Mouse (Mus musculus): ENCODE data around the gene Eng. TPM values are rescaled to one million over a fixed set of nuclear protein-coding genes. Genes with fewer than 3 reads are reported as not detected.
A peak's percentile ranks its signal among the peaks of the same experiment; 100 is the strongest.

Eng gene
- polyA plus RNA-seq, 1 experiment from 2014 or later, result 59.5 TPM

- H3K9me3 ChIP-seq (ENCODE audit: control insufficient read depth, low read length), result no peaks in the 10 kb centered on the region
- ATAC-seq (replicated peaks; ENCODE audit: low FRiP score, low TSS enrichment, low read depth), result no peak
- H3K4me3 ChIP-seq (ENCODE audit: low read depth, low read length), result no peak overlapping the region
- no peaks in the 10 kb centered on the region for H3K27me3 ChIP-seq (replicated peaks; ENCODE audit: control insufficient read depth, insufficient read depth, low read length)
- peaks cover 13% of the 10 kb centered on the region for H3K4me1 ChIP-seq (replicated peaks; ENCODE audit: control insufficient read depth, insufficient read depth, low read length)
- no peak overlapping the region for H3K4me2 ChIP-seq (ENCODE audit: low read length)
- no peak for DNase-seq (ENCODE audit: low spot score)
- H3K27ac ChIP-seq (ENCODE audit: low read depth), result no peak overlapping the region
- WGBS, result 40% methylated on average over 10 of the region's 10 CpGs
- no peak overlapping the region for H3K9ac ChIP-seq (ENCODE audit: low read length)
- H3K36me3 ChIP-seq (ENCODE audit: control insufficient read depth, insufficient read depth, low read length), result no peaks in the 10 kb centered on the region
Observed at GRCm38 (mm10) chr2:32604631-32605030, 41.8 kb upstream of the Eng start.

GRCm38 (mm10) chr2:32606161-32607142 is 39.9 kb upstream of the Eng start:
- 15% methylated on average over 41 of the region's 55 CpGs for WGBS
- Histone ChIP-seq H3K27me3 (replicated peaks; ENCODE audit: control insufficient read depth, insufficient read depth, low read length) (no peaks in the 10 kb centered on the region), H3K4me2 (ENCODE audit: low read length) (peak overlapping the region; percentile 75), H3K4me1 (replicated peaks; ENCODE audit: control insufficient read depth, insufficient read depth, low read length) (peaks cover 19% of the 10 kb centered on the region), H3K4me3 (ENCODE audit: low read depth, low read length) (peak overlapping the region; percentile 71), H3K27ac (ENCODE audit: low read depth) (peak overlapping the region; percentile 40), H3K9me3 (ENCODE audit: control insufficient read depth, low read length) (no peaks in the 10 kb centered on the region), H3K9ac (ENCODE audit: low read length) (peak overlapping the region; percentile 75), H3K36me3 (ENCODE audit: control insufficient read depth, insufficient read depth, low read length) (no peaks in the 10 kb centered on the region)
- ATAC-seq (replicated peaks; ENCODE audit: low FRiP score, low TSS enrichment, low read depth), result peak; percentile 70
- DNase-seq (ENCODE audit: low spot score), result peak; percentile 89

- WGBS, result 7% methylated on average over 33 of the region's 34 CpGs
- no peaks in the 10 kb centered on the region for H3K27me3 ChIP-seq (replicated peaks; ENCODE audit: control insufficient read depth, insufficient read depth, low read length)
- H3K4me3 ChIP-seq (ENCODE audit: low read depth, low read length), result peak overlapping the region; percentile 71
- peak; percentile 82 for DNase-seq (ENCODE audit: low spot score)
- peak overlapping the region; percentile 75 for H3K4me2 ChIP-seq (ENCODE audit: low read length)
- peak; percentile 17; the same call in 1 of the 2 replicates for ATAC-seq (replicated peaks; ENCODE audit: low FRiP score, low TSS enrichment, low read depth)
- H3K9me3 ChIP-seq (ENCODE audit: control insufficient read depth, low read length), result no peaks in the 10 kb centered on the region
- H3K4me1 ChIP-seq (replicated peaks; ENCODE audit: control insufficient read depth, insufficient read depth, low read length), result peaks cover 19% of the 10 kb centered on the region
- peak overlapping the region; percentile 40 for H3K27ac ChIP-seq (ENCODE audit: low read depth)
- H3K36me3 ChIP-seq (ENCODE audit: control insufficient read depth, insufficient read depth, low read length), result no peaks in the 10 kb centered on the region
- H3K9ac ChIP-seq (ENCODE audit: low read length), result peak overlapping the region; percentile 75
Observed at GRCm38 (mm10) chr2:32607262-32607947, 39.0 kb upstream of the Eng start.

DNA sequence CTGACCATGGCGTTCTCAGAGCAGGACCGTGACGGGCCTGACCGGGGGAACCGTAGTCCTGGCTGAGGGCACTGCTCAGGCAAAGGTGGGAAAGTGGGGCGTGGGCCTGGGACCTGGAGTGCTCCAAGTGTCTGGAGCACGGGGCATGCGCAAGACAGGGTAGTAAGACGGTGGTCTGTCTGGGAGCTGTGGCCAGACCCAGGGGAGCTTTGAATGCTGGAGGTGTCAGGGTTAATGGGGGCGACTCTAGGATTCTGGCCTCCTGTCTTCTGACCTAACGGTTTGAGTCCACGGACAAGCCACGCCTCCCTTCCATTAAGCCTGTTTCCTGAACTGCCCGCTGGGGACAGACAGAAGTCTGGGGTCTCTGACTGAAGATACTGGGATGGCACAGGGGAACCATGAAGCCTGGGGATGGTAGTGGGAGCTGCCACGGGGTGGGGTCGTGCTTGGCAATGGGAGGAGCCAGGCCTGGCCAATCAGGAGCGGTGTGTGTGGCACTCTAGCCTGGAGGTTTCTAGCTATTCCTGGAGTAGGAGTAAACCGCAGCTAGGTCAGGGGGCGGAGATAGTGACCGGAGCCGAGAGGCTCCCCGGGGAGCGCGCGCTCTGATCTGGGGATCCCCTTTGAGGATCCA is 38.1 kb upstream of the Eng start:
- Histone ChIP-seq H3K9ac (ENCODE audit: low read length) (peak overlapping the region; percentile 32; the same call in 1 of the 2 replicates), H3K4me1 (replicated peaks; ENCODE audit: control insufficient read depth, insufficient read depth, low read length) (peaks cover 19% of the 10 kb centered on the region), H3K27me3 (replicated peaks; ENCODE audit: control insufficient read depth, insufficient read depth, low read length) (no peaks in the 10 kb centered on the region), H3K36me3 (ENCODE audit: control insufficient read depth, insufficient read depth, low read length) (no peaks in the 10 kb centered on the region), H3K27ac (ENCODE audit: low read depth) (peak overlapping the region; percentile 43; the same call in 1 of the 2 replicates), H3K9me3 (ENCODE audit: control insufficient read depth, low read length) (no peaks in the 10 kb centered on the region), H3K4me2 (ENCODE audit: low read length) (peak overlapping the region; percentile 75), H3K4me3 (ENCODE audit: low read depth, low read length) (peak overlapping the region; percentile 71)
- 5% methylated on average over 25 of the region's 25 CpGs for WGBS
- DNase-seq (ENCODE audit: low spot score) (peak; percentile 73), ATAC-seq (replicated peaks; ENCODE audit: low FRiP score, low TSS enrichment, low read depth) (peak; percentile 48; the same call in 1 of the 2 replicates)

- Histone ChIP-seq H3K9me3 (ENCODE audit: control insufficient read depth, low read length) (no peaks in the 10 kb centered on the region), H3K9ac (ENCODE audit: low read length) (peak overlapping the region; percentile 32; the same call in 1 of the 2 replicates), H3K4me2 (ENCODE audit: low read length) (peak overlapping the region; percentile 75), H3K27me3 (replicated peaks; ENCODE audit: control insufficient read depth, insufficient read depth, low read length) (no peaks in the 10 kb centered on the region), H3K4me3 (ENCODE audit: low read depth, low read length) (peak overlapping the region; percentile 71), H3K27ac (ENCODE audit: low read depth) (peak overlapping the region; percentile 43; the same call in 1 of the 2 replicates), H3K36me3 (ENCODE audit: control insufficient read depth, insufficient read depth, low read length) (peaks cover 6% of the 10 kb centered on the region; the same call in 1 of the 2 replicates), H3K4me1 (replicated peaks; ENCODE audit: control insufficient read depth, insufficient read depth, low read length) (peaks cover 19% of the 10 kb centered on the region)
- WGBS, result 47% methylated on average over 18 of the region's 18 CpGs
- ATAC-seq (replicated peaks; ENCODE audit: low FRiP score, low TSS enrichment, low read depth), result no peak
- no peak for DNase-seq (ENCODE audit: low spot score)
Observed at GRCm38 (mm10) chr2:32608778-32609435, 37.5 kb upstream of the Eng start.

DNA sequence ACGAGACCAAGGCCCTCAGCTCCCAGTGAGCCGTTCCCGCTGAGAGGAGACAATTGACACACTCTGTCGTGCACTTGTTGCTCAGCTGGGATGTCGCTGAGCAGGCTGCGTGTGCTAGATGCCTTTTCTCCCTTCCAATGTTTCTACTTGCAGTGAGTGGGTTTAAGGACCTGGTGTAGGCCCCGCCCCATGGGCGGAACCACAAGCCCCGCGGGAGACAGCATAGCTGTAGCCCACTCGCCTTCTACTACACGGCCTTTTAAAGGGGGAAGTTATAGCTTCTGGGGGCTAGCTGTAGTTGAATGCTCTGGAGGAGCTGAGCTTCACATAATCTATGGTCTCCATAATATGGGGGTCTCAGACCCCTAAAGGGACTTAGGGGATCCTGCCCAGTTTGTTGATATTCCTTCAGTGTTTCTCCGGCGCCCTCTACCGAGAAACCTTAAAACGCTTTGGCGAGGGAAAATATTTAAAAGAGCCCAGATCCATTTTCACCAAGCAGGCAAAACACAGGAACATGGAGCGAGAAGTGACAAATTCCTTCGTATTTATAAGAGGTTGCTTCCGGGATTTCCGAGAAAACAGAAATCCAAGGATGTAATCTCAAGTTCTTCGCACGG is 35.7 kb upstream of the Eng start:
- DNase-seq (ENCODE audit: low spot score), result peak; percentile 80
- Histone ChIP-seq H3K4me1 (replicated peaks; ENCODE audit: control insufficient read depth, insufficient read depth, low read length) (peaks cover 19% of the 10 kb centered on the region), H3K9me3 (ENCODE audit: control insufficient read depth, low read length) (no peaks in the 10 kb centered on the region), H3K36me3 (ENCODE audit: control insufficient read depth, insufficient read depth, low read length) (peaks cover 20% of the 10 kb centered on the region), H3K9ac (ENCODE audit: low read length) (no peak overlapping the region), H3K27ac (ENCODE audit: low read depth) (no peak overlapping the region), H3K4me2 (ENCODE audit: low read length) (peak overlapping the region; percentile 56), H3K4me3 (ENCODE audit: low read depth, low read length) (peak overlapping the region; percentile 34), H3K27me3 (replicated peaks; ENCODE audit: control insufficient read depth, insufficient read depth, low read length) (no peaks in the 10 kb centered on the region)
- 14% methylated on average over 23 of the region's 23 CpGs for WGBS
- ATAC-seq (replicated peaks; ENCODE audit: low FRiP score, low TSS enrichment, low read depth), result no peak

DNA sequence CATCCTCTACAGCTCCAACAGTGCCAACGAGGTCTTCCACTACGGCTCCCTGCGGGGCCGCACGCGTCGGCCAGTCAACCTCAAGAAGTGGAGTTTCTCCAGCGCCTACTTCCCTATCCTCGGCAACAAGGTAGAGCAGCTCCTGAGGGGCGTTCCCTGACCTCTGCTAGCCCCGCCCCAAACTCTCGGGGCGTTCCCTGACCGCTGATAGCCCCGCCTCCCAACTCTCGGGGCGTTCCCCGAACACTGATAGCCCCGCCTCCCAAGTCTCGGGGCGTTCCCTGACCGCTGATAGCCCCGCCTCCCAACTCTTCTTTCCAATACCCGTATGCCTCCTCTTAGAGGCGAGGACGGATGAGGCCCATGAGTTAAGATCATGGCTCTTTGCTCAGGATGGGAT is 34.1 kb upstream of the Eng start:
- no peak for DNase-seq (ENCODE audit: low spot score)
- Histone ChIP-seq H3K9me3 (ENCODE audit: control insufficient read depth, low read length) (no peaks in the 10 kb centered on the region), H3K4me3 (ENCODE audit: low read depth, low read length) (no peak overlapping the region), H3K36me3 (ENCODE audit: control insufficient read depth, insufficient read depth, low read length) (peaks cover 31% of the 10 kb centered on the region), H3K4me2 (ENCODE audit: low read length) (no peak overlapping the region), H3K27ac (ENCODE audit: low read depth) (no peak overlapping the region), H3K27me3 (replicated peaks; ENCODE audit: control insufficient read depth, insufficient read depth, low read length) (no peaks in the 10 kb centered on the region), H3K9ac (ENCODE audit: low read length) (no peak overlapping the region), H3K4me1 (replicated peaks; ENCODE audit: control insufficient read depth, insufficient read depth, low read length) (peaks cover 19% of the 10 kb centered on the region)
- ATAC-seq (replicated peaks; ENCODE audit: low FRiP score, low TSS enrichment, low read depth), result no peak
- 75% methylated on average over 26 of the region's 26 CpGs for WGBS

All from intestine, embryonic 14.5 days (tissue).